Mouse (Mus musculus): Measurements from ENCODE around the gene Ambra1. TPM values are rescaled to one million over a fixed set of nuclear protein-coding genes. Genes with fewer than 3 reads are reported as not detected.

Gene Ambra1
- polyA plus RNA-seq, 1 experiment from 2014 or later, result 16.1 TPM

- Histone ChIP-seq H3K4me1 (replicated peaks; ENCODE audit: control insufficient read depth, insufficient read depth, low read length) (peaks cover 36% of the 10 kb centered on the region), H3K9ac (ENCODE audit: low read length) (peak overlapping the region; percentile 71), H3K27me3 (ENCODE audit: control insufficient read depth, insufficient read depth, low read depth, low read length) (no peaks in the 10 kb centered on the region), H3K27ac (ENCODE audit: low read length) (peak overlapping the region; percentile 84), H3K4me2 (ENCODE audit: low read depth, low read length) (peak overlapping the region; percentile 97), H3K9me3 (ENCODE audit: control insufficient read depth, low read length) (no peaks in the 10 kb centered on the region), H3K36me3 (ENCODE audit: control insufficient read depth, insufficient read depth, low read length) (no peaks in the 10 kb centered on the region), H3K4me3 (ENCODE audit: low read length) (peak overlapping the region; percentile 89)
- 52% methylated on average over 3 of the region's 3 CpGs for WGBS
- ATAC-seq (ENCODE audit: low read depth), result no peak
Observed at GRCm38 (mm10) chr2:91964610-91965204, 234.8 kb downstream of the Ambra1 start.

- Histone ChIP-seq H3K9me3 (ENCODE audit: control insufficient read depth, low read length) (no peaks in the 10 kb centered on the region), H3K9ac (ENCODE audit: low read length) (peak overlapping the region; percentile 71), H3K4me2 (ENCODE audit: low read depth, low read length) (peak overlapping the region; percentile 97), H3K4me1 (replicated peaks; ENCODE audit: control insufficient read depth, insufficient read depth, low read length) (peaks cover 32% of the 10 kb centered on the region), H3K27ac (ENCODE audit: low read length) (peak overlapping the region; percentile 84), H3K4me3 (ENCODE audit: low read length) (peak overlapping the region; percentile 89), H3K27me3 (ENCODE audit: control insufficient read depth, insufficient read depth, low read depth, low read length) (no peaks in the 10 kb centered on the region), H3K36me3 (ENCODE audit: control insufficient read depth, insufficient read depth, low read length) (no peaks in the 10 kb centered on the region)
- WGBS, result 7% methylated on average over 19 of the region's 20 CpGs
- peak; percentile 15; the same call in 1 of the 2 replicates for ATAC-seq (ENCODE audit: low read depth)
Observed at GRCm38 (mm10) chr2:91965417-91965816, 235.5 kb downstream of the Ambra1 start.

GRCm38 (mm10) chr2:91966367-91966766 is 236.4 kb downstream of the Ambra1 start:
- H3K27ac ChIP-seq (ENCODE audit: low read length), result no peak overlapping the region
- no peaks in the 10 kb centered on the region for H3K27me3 ChIP-seq (ENCODE audit: control insufficient read depth, insufficient read depth, low read depth, low read length)
- no peak overlapping the region for H3K9ac ChIP-seq (ENCODE audit: low read length)
- peaks cover 34% of the 10 kb centered on the region for H3K4me1 ChIP-seq (replicated peaks; ENCODE audit: control insufficient read depth, insufficient read depth, low read length)
- no peak overlapping the region for H3K4me2 ChIP-seq (ENCODE audit: low read depth, low read length)
- H3K4me3 ChIP-seq (ENCODE audit: low read length), result no peak overlapping the region
- 69% methylated on average over 5 of the region's 5 CpGs for WGBS
- H3K9me3 ChIP-seq (ENCODE audit: control insufficient read depth, low read length), result no peaks in the 10 kb centered on the region
- no peaks in the 10 kb centered on the region for H3K36me3 ChIP-seq (ENCODE audit: control insufficient read depth, insufficient read depth, low read length)
- no peak for ATAC-seq (ENCODE audit: low read depth)

GRCm38 (mm10) chr2:91967962-91968361 is 238.0 kb downstream of the Ambra1 start:
- 43% methylated on average over 11 of the region's 11 CpGs for WGBS
- peak overlapping the region; percentile 46 for H3K9ac ChIP-seq (ENCODE audit: low read length)

More at GRCm38 (mm10) chr2:91967962-91968361, 238.0 kb downstream of the Ambra1 start:
- ATAC-seq (ENCODE audit: low read depth), result no peak
- Histone ChIP-seq H3K4me1 (replicated peaks; ENCODE audit: control insufficient read depth, insufficient read depth, low read length) (peaks cover 33% of the 10 kb centered on the region), H3K27me3 (ENCODE audit: control insufficient read depth, insufficient read depth, low read depth, low read length) (no peaks in the 10 kb centered on the region), H3K4me2 (ENCODE audit: low read depth, low read length) (no peak overlapping the region), H3K36me3 (ENCODE audit: control insufficient read depth, insufficient read depth, low read length) (no peaks in the 10 kb centered on the region), H3K9me3 (ENCODE audit: control insufficient read depth, low read length) (no peaks in the 10 kb centered on the region), H3K27ac (ENCODE audit: low read length) (peak overlapping the region; percentile 90), H3K4me3 (ENCODE audit: low read length) (no peak overlapping the region)

Small RNA genes within 50 kb of the gene (microRNA-seq; reads per million reads assigned to microRNA genes)
- not detected for gene Mir6999

Other genes with a start within 250 kb of the Ambra1 start
- gene Ckap5, start 203.4 kb upstream of the Ambra1 start, polyA plus RNA-seq (2015; fragmentation: Nextera tagmentation; extraction: Ambion mirVana), result 75.6 and 84.9 TPM in 2 replicates
- gene F2, start 93.7 kb upstream of the Ambra1 start, polyA plus RNA-seq (2015; fragmentation: Nextera tagmentation; extraction: Ambion mirVana), result 0.85 and 8.9 TPM in 2 replicates
- gene Zfp408, start 80.3 kb upstream of the Ambra1 start, polyA plus RNA-seq (2015; fragmentation: Nextera tagmentation; extraction: Ambion mirVana), result 8.4 and 12.3 TPM in 2 replicates
- gene Arhgap1, start 80.3 kb upstream of the Ambra1 start, polyA plus RNA-seq (2015; fragmentation: Nextera tagmentation; extraction: Ambion mirVana), result 157 and 159 TPM in 2 replicates
- 25.3 and 25.9 TPM in 2 replicates for gene Atg13, start 19.6 kb upstream of the Ambra1 start, polyA plus RNA-seq (2015; fragmentation: Nextera tagmentation; extraction: Ambion mirVana)
- 16.4 and 19.7 TPM in 2 replicates for gene Harbi1, start 19.3 kb upstream of the Ambra1 start, polyA plus RNA-seq (2015; fragmentation: Nextera tagmentation; extraction: Ambion mirVana)
- 0.10 TPM in 1 of 2 replicates, not detected in the other for gene Chrm4, start 197.1 kb downstream of the Ambra1 start, polyA plus RNA-seq (2015; fragmentation: Nextera tagmentation; extraction: Ambion mirVana)
- 680 and 776 TPM in 2 replicates for gene Mdk, start 202.2 kb downstream of the Ambra1 start, polyA plus RNA-seq (2015; fragmentation: Nextera tagmentation; extraction: Ambion mirVana)
- gene Gm9821, start 215.6 kb downstream of the Ambra1 start, polyA plus RNA-seq (2015; fragmentation: Nextera tagmentation; extraction: Ambion mirVana), result 0.33 and 0.88 TPM in 2 replicates
- gene Dgkz, start 245.7 kb downstream of the Ambra1 start, polyA plus RNA-seq (2015; fragmentation: Nextera tagmentation; extraction: Ambion mirVana), result 55.9 and 59.7 TPM in 2 replicates